Comparison of ENCODE assay signal across 14 mouse cellular contexts in genomic region chr1:135167435-135167834, GRCm38 (mm10). TPM values are rescaled to one million over a fixed set of nuclear protein-coding genes. Genes with fewer than 3 reads are reported as not detected.
A peak's percentile ranks its signal among the peaks of the same experiment; 100 is the strongest.
DNase-seq lines count a peak whose midpoint lies in the region; ATAC-seq and TF ChIP-seq lines count a peak whose summit lies in the region.
"Had no signal": no experiment of that assay in that cellular context is flagged by ENCODE, and none has a peak within 500 bp of the region (broad histone marks: within the 10 kb centered on the region; RNA-seq: fewer than 3 reads in every experiment).

Gene Gpr37l1 (minus strand): TSS chr1:135167681.

- no peak for DNase-seq in gastrocnemius, adult 2 months
- DNase-seq in gastrocnemius, adult 8-10 months (ENCODE audit: low spot score in 2 of 2), result no peak
- DNase-seq in lung, postnatal 0 days (ENCODE audit: low spot score), result no peak
- no peak for DNase-seq in lung, postnatal 36 days
- peak; percentile 15 for DNase-seq in lung, postnatal 14 days
- no peak for DNase-seq in gastrocnemius, postnatal 25 days
- DNase-seq: adrenal gland, postnatal 25 days; thymus, postnatal 14 days had no signal

- peak; percentile 33; the same call in 1 of the 2 replicates for TF ChIP-seq CTCF in gastrocnemius, adult 2 months (IDR thresholded peaks at IDR 0.05)
- TF ChIP-seq CTCF in lung, postnatal 0 days (IDR thresholded peaks at IDR 0.05), result peak; percentile 22; the same call in 1 of the 2 replicates
- peak; percentile 40; the same call in 1 of the 2 replicates for TF ChIP-seq CTCF in cortical plate, adult 2 months (IDR thresholded peaks at IDR 0.05; ENCODE audit: extremely low read depth, insufficient read depth, low read length)

- H3K36me3 ChIP-seq in lung, postnatal 0 days (ENCODE audit: insufficient read depth, low read length), result no peaks in the 10 kb centered on the region
- no peaks in the 10 kb centered on the region for H3K36me3 ChIP-seq in kidney, embryonic 16.5 days (ENCODE audit: insufficient read depth, low read length)
- H3K36me3 ChIP-seq: forebrain, embryonic 15.5 days; heart, embryonic 12.5 days; liver, embryonic 15.5 days had no signal

- TF ChIP-seq POLR2A in cortical plate, adult 2 months (IDR thresholded peaks at IDR 0.05; ENCODE audit: extremely low read depth, insufficient read depth, low read length), result peak; percentile 72

- no peak within 1 kb of the TSS for H3K4me2 ChIP-seq in lung, postnatal 0 days (replicated peaks; ENCODE audit: low read depth, low read length)
- no peak within 1 kb of the TSS for H3K4me2 ChIP-seq in kidney, embryonic 16.5 days (replicated peaks; ENCODE audit: low read depth, low read length)
- H3K4me2 ChIP-seq: forebrain, embryonic 15.5 days; heart, embryonic 12.5 days; liver, embryonic 15.5 days had no signal

- no peaks in the 10 kb centered on the region for H3K9me3 ChIP-seq in lung, postnatal 0 days (ENCODE audit: low read length)
- H3K9me3 ChIP-seq in kidney, embryonic 16.5 days (ENCODE audit: low read length), result no peaks in the 10 kb centered on the region
- H3K9me3 ChIP-seq: forebrain, embryonic 15.5 days; heart, embryonic 12.5 days; liver, embryonic 15.5 days had no signal

- no peaks in the 10 kb centered on the region for H3K4me1 ChIP-seq in lung, postnatal 0 days (ENCODE audit: insufficient read depth, low read depth, low read length)
- H3K4me1 ChIP-seq in cortical plate, adult 2 months (ENCODE audit: control insufficient read depth, insufficient read depth, low read length), result no peaks in the 10 kb centered on the region; the same call in 1 of the 2 replicates
- no peaks in the 10 kb centered on the region for H3K4me1 ChIP-seq in kidney, embryonic 16.5 days (ENCODE audit: insufficient read depth, low read length)
- H3K4me1 ChIP-seq: liver, embryonic 15.5 days had no signal

- no peaks in the 10 kb centered on the region for H3K27me3 ChIP-seq in lung, postnatal 0 days (replicated peaks; ENCODE audit: insufficient read depth, low read length)
- H3K27me3 ChIP-seq in kidney, embryonic 16.5 days (ENCODE audit: insufficient read depth, low read length), result no peaks in the 10 kb centered on the region
- H3K27me3 ChIP-seq: forebrain, embryonic 15.5 days had no signal

- intact Hi-C loops in gastrocnemius, adult 2 months (cut with DNase I), result no loop called here

- ATAC-seq in lung, postnatal 0 days, result no peak
- no peak for ATAC-seq in kidney, embryonic 16.5 days (ENCODE audit: low FRiP score, low TSS enrichment)
- ATAC-seq: forebrain, embryonic 15.5 days had no signal

- WGBS in lung, postnatal 0 days, result 58% methylated on average over 11 of the region's 11 CpGs
- 62% methylated on average over 11 of the region's 11 CpGs for WGBS in kidney, embryonic 16.5 days

- H3K9ac ChIP-seq in lung, postnatal 0 days (replicated peaks; ENCODE audit: low read depth), result no peak within 1 kb of the TSS
- H3K9ac ChIP-seq in kidney, embryonic 16.5 days (replicated peaks; ENCODE audit: low read length), result no peak within 1 kb of the TSS
- H3K9ac ChIP-seq: forebrain, embryonic 15.5 days; heart, embryonic 12.5 days; liver, embryonic 15.5 days had no signal

- peak within 1 kb of the TSS; percentile 34 for H3K4me3 ChIP-seq in gastrocnemius, adult 2 months
- no peak within 1 kb of the TSS for H3K4me3 ChIP-seq in lung, postnatal 0 days (ENCODE audit: low read depth, low read length)
- H3K4me3 ChIP-seq in cortical plate, adult 2 months (ENCODE audit: insufficient read depth, low read length), result peak within 1 kb of the TSS; percentile 40
- H3K4me3 ChIP-seq in kidney, embryonic 16.5 days (ENCODE audit: low read length), result no peak within 1 kb of the TSS
- H3K4me3 ChIP-seq: forebrain, embryonic 15.5 days; heart, embryonic 12.5 days; liver, embryonic 15.5 days had no signal

- peak within 1 kb of the TSS; percentile 28; the same call in 1 of the 2 replicates for H3K27ac ChIP-seq in gastrocnemius, adult 2 months
- H3K27ac ChIP-seq in lung, postnatal 0 days (ENCODE audit: low read length), result no peak within 1 kb of the TSS
- H3K27ac ChIP-seq in cortical plate, adult 2 months (ENCODE audit: insufficient read depth, low read length), result peak within 1 kb of the TSS; percentile 42; the same call in 1 of the 2 replicates
- H3K27ac ChIP-seq in kidney, embryonic 16.5 days (ENCODE audit: low read length), result no peak within 1 kb of the TSS
- H3K27ac ChIP-seq: forebrain, embryonic 15.5 days; liver, embryonic 15.5 days had no signal

- no peak for TF ChIP-seq EP300 in lung, postnatal 0 days (IDR thresholded peaks at IDR 0.05)

RNA-seq across cellular contexts. Expression of gene Gpr37l1, which starts in this region (rescaled TPM):
- under 1 TPM; 0.38 to 0.56 TPM for total RNA-seq in gastrocnemius, adult 2 months (2021)
- under 1 TPM; 0.15 to 0.36 (median 0.27) TPM for total RNA-seq in gastrocnemius, adult 8-10 months (2022)
- polyA plus RNA-seq in lung, postnatal 0 days (2015; fragmentation: Nextera tagmentation; extraction: Ambion mirVana), result 0.06 and 0.19 TPM in 2 replicates
- 324 and 331 TPM in 2 replicates for polyA plus RNA-seq in cortical plate, adult 2 months (2012; rRNA removed)
- under 1 TPM; 0.59 to 0.83 TPM for total RNA-seq in gastrocnemius, postnatal 25 days (2021)
- polyA plus RNA-seq in kidney, embryonic 16.5 days (2015; fragmentation: Nextera tagmentation; extraction: Ambion mirVana), result 0.10 TPM in 1 of 2 replicates, not detected in the other
- total RNA-seq: MEL had no signal
- polyA plus RNA-seq: heart, embryonic 12.5 days; liver, embryonic 15.5 days had no signal

Comparison
In these comparisons a context has a peak if more than half of its experiments do, and no peak if none do; other contexts are left out.
1. RNA of gene Gpr37l1 (polyA plus RNA-seq): 324 to 331 TPM in cortical plate, adult 2 months; 0.06 to 0.19 TPM in lung, postnatal 0 days and 0.10 TPM in kidney, embryonic 16.5 days; every median in the first group is over 100 times any median in the second.
2. H3K27ac ChIP-seq: peak in gastrocnemius, adult 2 months (single experiment) and cortical plate, adult 2 months (single experiment); none in lung, postnatal 0 days (single experiment) and kidney, embryonic 16.5 days (single experiment).
3. H3K4me3 ChIP-seq: peak in gastrocnemius, adult 2 months (single experiment) and cortical plate, adult 2 months (single experiment); none in lung, postnatal 0 days (single experiment) and kidney, embryonic 16.5 days (single experiment).
4. Peak in every context shown above with its lines, with median percentiles within 50 percentile points of each other: CTCF ChIP-seq.